Mouse (Mus musculus) spleen, adult 10 weeks (tissue): ENCODE measurements around the gene Uqcrc1. TPM values are rescaled to one million over a fixed set of nuclear protein-coding genes. Genes with fewer than 3 reads are reported as not detected.

ENCODE experiments used
- polyA plus RNA-seq: library from polyadenylated mRNA; stranded (reverse); fragments of 350-450 nt; fragmentation: Illumina TruSeq; extraction: RNeasy Lipid Tissue Mini Kit (QIAGEN cat#74804); gene quantifications from one replicate; pipeline ENCODE4 v1.2.3, GENCODE M21; 2015; ENCODE audit warnings: low replicate concordance; ENCODE audit not compliant: insufficient read depth

The Uqcrc1 gene
- polyA plus RNA-seq, result 139 TPM

GRCm38 (mm10) chr9:108936418-108937364 lies at the start of gene Uqcrc1:
Gene Uqcrc1 (plus strand): TSS chr9:108936633.

GRCm38 (mm10) chr9:108914491-108914890 lies 21.9 kb upstream of the Uqcrc1 start, which contains the start of gene Tmem89:
Gene Tmem89 (plus strand): TSS chr9:108914619.

DNA sequence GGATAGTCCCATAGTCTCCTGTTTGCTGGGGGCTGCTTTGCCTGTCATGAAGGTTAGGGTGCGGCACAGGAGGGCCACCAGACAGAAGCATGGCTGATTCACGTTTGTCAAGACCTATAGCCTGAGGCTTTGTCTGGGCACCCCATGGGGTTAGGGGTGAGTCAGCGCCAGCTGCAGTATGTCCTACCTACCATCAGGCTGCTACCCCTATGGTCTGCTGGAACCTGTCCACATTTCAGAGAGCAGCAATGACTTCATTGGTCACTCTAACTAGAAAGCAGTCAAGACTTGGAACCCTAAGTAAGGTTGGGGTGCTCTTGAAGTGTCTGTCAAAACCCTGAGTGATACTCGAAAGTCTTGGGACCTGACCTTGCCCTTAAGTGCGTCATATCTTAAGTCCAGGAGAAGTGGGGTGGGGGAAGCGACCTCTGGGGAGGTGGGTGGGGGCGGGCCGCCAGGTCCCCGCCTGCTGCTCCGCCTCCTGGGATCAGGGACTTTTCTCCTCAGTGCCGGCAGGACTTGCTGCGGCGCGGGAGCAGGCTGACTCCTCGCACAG lies 16.7 kb downstream of the Uqcrc1 start, which contains the start of gene Col7a1:
Gene Col7a1 (plus strand): TSS at position 506 of the 556 bp plus-strand sequence.

GRCm38 (mm10) chr9:108985710-108986109 lies 49.3 kb downstream of the Uqcrc1 start, which contains the start of gene Ucn2:
Gene Ucn2 (plus strand): TSS chr9:108986010.

GRCm38 (mm10) chr9:108991428-108992084 lies 55.1 kb downstream of the Uqcrc1 start, which contains the start of gene Pfkfb4:
Gene Pfkfb4 (plus strand): TSS chr9:108991778.

Other genes starting within 250 kb of the Uqcrc1 start
- 23.6 TPM for gene Prkar2a, start 247.3 kb upstream of the Uqcrc1 start, polyA plus RNA-seq
- 77.0 TPM for gene Ip6k2, start 152.8 kb upstream of the Uqcrc1 start, polyA plus RNA-seq
- 8.2 TPM for gene Nckipsd, start 128.3 kb upstream of the Uqcrc1 start, polyA plus RNA-seq
- 0.04 TPM for gene Celsr3, start 110.3 kb upstream of the Uqcrc1 start, polyA plus RNA-seq
- 6.4 TPM for gene Slc26a6, start 83.3 kb upstream of the Uqcrc1 start, polyA plus RNA-seq
- not detected for gene Tmem89, start 22.0 kb upstream of the Uqcrc1 start, polyA plus RNA-seq
- gene Col7a1, start 17.0 kb downstream of the Uqcrc1 start, polyA plus RNA-seq, result 13.0 TPM
- gene Ucn2, start 49.4 kb downstream of the Uqcrc1 start, polyA plus RNA-seq, result 1.2 TPM
- 11.2 TPM for gene Pfkfb4, start 55.1 kb downstream of the Uqcrc1 start, polyA plus RNA-seq
- 1,299 TPM for gene Shisa5, start 101.9 kb downstream of the Uqcrc1 start, polyA plus RNA-seq
- 5.6 TPM for gene Trex1, start 123.1 kb downstream of the Uqcrc1 start, polyA plus RNA-seq
- 11.2 TPM for gene Atrip, start 137.5 kb downstream of the Uqcrc1 start, polyA plus RNA-seq
- gene Ccdc51, start 145.9 kb downstream of the Uqcrc1 start, polyA plus RNA-seq, result 5.3 TPM
- 476 TPM for gene Tma7, start 146.0 kb downstream of the Uqcrc1 start, polyA plus RNA-seq
- gene Plxnb1, start 158.8 kb downstream of the Uqcrc1 start, polyA plus RNA-seq, result 5.2 TPM
- not detected for gene Fbxw21, start 225.4 kb downstream of the Uqcrc1 start, polyA plus RNA-seq